Mouse (Mus musculus): ENCODE measurements around the gene Arl10. TPM values are rescaled to one million over a fixed set of nuclear protein-coding genes. Genes with fewer than 3 reads are reported as not detected.

Gene Arl10
- total RNA-seq, 1 experiment from 2014 or later: 9.3 TPM

DNA sequence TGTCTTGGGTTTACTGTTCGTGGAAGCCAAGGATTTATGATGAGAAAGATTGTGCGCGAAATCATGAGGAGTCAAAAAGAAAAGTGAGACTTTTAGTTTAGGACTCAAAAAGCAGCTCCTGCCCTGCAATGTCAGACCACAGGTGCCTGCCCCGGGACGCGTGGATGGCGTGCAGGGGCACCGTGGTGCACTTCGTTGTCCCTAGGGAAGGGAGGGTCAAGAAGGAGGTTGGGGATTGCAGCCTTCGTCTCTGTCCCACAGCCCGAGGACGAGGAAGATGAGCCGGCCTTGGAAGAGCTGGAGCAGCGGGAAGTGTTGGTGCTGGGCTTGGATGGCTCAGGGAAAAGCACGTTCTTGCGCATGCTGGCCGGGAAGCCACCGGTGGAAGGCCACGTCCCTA is 674 bp downstream of the Arl10 start:
- ATAC-seq (replicated peaks in 1 of 2; ENCODE audit: insufficient read depth in 1 of 2, low FRiP score in 2 of 2, low TSS enrichment in 1 of 2, low read depth in 1 of 2, poor library complexity in 2 of 2, severe bottlenecking in 2 of 2): no peak

DNA sequence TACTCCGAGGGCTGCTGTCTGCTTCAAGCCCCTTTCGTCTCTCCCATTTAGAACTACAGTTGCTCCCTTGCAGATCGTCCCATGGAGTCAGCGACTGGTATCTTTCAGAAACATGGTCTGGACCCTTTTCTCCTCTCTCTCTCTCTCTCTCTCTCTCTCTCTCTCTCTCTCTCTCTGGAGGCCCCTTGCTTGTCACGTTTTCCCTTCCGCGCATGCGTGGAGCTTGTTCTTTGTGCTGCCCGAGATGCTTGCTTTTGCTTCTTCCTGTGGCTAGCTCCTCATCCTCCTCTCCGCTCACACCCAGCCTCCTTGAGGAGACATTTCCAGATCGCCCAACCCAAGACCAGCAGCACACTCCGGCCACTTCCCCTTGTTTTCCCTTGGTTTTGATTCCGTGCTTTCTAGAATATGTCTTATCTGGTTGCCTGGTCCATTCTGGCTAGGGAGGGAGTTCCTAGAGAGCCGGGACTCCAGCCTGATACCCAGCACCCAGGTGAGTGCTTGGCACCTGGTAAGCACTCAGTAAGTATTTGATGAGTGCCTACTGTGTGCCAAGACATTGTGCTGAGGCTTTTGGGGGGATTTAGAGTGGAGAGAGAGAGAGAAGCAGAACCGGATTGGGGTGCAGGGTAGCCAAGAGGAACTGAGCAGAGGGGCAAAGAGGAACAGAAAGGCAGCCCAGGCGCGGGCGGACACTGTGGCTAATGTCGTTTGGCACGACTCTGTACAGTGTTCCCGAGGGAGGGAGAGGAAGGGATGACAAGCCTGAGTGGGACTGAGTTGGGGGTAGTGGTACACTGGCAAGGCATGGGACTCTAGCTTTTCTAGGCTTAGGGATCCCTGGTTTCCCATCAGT is 3.1 kb downstream of the Arl10 start:
- peak; percentile 33 to 62; a peak in 2 of 4 replicates for ATAC-seq (replicated peaks in 1 of 2; ENCODE audit: insufficient read depth in 1 of 2, low FRiP score in 2 of 2, low TSS enrichment in 1 of 2, low read depth in 1 of 2, poor library complexity in 2 of 2, severe bottlenecking in 2 of 2)

DNA sequence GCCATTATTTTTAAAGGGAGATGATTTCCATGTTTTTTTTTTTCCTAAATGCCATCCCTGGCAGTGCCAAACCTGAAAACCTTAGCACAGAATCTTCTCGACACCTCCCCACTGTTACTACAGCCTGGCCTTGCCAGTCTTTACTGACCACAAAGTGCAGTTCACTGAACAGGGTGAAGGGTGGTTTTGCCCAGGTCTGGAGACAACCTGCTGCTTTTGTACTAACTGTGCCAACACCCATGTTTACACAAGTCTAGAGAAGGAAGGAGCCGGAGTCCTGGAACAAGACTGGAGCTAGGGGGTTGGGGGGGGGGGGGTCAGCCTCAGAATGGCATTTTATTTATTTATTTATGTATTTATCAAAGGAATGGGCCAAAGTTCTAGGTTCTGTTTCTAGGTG is 6.6 kb downstream of the Arl10 start:
- no peak for ATAC-seq (replicated peaks in 1 of 2; ENCODE audit: insufficient read depth in 1 of 2, low FRiP score in 2 of 2, low TSS enrichment in 1 of 2, low read depth in 1 of 2, poor library complexity in 2 of 2, severe bottlenecking in 2 of 2)

DNA sequence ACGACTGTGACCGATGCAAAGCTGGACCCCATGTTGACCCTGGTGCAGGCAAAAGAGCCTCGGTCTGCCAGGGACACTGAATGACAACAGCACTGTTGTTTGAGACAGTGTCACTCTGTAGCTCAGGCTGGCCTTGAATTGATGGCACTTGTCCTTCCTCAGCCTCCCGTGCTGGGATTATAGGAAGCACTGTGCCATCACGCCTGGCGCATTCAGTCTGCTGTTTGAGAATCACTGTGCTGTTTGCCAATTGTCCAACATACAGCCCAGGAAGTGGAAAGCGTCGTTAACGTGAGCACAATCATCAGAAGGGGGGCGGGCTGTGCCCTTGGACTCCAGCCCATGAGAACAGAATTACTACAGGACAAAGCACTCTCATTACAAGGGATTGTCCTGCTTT is 7.3 kb downstream of the Arl10 start:
- ATAC-seq (replicated peaks in 1 of 2; ENCODE audit: insufficient read depth in 1 of 2, low FRiP score in 2 of 2, low TSS enrichment in 1 of 2, low read depth in 1 of 2, poor library complexity in 2 of 2, severe bottlenecking in 2 of 2): no peak

DNA sequence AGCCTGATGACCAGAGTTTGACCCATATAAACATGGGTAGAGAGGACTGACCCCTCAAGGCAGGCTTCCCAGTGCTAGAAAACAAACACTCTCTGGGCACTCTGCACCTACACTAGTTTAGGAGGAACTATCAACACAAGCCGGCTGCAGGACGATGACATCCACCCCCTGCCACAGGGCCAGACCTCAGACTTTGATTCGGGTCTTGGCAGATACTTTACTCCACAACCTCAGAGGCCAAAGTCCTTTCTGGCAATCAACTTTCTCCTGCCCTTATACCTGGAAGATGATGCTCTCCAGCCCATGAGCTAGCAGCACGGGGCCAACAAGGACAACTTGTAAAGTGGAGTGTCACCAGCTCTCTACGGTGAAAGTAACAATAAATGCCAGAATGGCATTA is 8.0 kb downstream of the Arl10 start:
- ATAC-seq (replicated peaks in 1 of 2; ENCODE audit: insufficient read depth in 1 of 2, low FRiP score in 2 of 2, low TSS enrichment in 1 of 2, low read depth in 1 of 2, poor library complexity in 2 of 2, severe bottlenecking in 2 of 2): no peak

DNA sequence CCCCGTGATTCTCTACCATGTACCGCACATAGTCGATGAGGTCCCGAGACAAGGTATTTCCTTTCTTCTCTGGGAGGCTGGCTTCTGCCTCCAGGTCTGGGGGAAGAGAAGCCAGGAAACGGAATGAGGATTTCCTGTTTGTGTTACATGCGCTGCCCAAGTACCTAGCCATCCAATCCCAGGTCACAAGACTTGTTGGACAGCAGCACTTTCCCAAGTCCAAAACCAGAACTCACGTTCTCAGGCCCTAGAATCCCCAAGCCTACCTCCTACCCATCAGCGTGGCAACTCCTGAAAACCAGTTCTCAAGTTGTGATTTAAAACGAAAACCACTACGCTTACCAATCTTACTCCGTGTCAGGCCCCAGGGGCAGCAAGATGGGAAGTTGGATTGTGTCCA is 11.0 kb downstream of the Arl10 start:
- no peak for ATAC-seq (replicated peaks in 1 of 2; ENCODE audit: insufficient read depth in 1 of 2, low FRiP score in 2 of 2, low TSS enrichment in 1 of 2, low read depth in 1 of 2, poor library complexity in 2 of 2, severe bottlenecking in 2 of 2)

DNA sequence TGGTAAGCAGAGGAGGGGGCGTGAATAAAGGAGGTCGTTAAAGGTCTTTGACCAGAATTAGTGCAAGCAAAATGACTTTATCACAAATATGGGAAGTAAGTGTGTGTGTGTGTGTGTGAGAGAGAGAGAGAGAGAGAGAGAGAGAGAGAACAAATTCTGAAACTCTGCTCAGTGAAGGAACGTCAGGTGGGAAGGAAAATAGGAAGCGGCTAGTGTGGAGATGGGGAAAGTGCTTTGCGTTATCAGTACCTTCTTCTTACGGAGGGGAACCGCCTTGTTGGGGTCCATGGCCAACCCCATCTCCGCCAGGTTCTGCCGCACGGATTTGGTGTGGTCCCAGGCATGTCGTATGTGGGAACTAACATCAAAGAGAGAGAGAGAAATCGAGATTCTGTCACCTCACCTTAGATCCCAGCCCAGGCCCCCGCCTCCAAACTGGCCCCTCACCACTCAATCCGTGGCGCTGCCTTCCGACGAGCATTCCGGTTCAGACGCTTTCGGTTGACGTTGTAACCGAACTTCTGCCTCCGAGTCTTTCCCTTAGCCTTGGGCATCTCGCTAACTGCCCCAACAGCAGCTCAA is 14.7 kb downstream of the Arl10 start:
- peak; percentile 2 to 12; a peak in 1 of 4 replicates for ATAC-seq (replicated peaks in 1 of 2; ENCODE audit: insufficient read depth in 1 of 2, low FRiP score in 2 of 2, low TSS enrichment in 1 of 2, low read depth in 1 of 2, poor library complexity in 2 of 2, severe bottlenecking in 2 of 2)

DNA sequence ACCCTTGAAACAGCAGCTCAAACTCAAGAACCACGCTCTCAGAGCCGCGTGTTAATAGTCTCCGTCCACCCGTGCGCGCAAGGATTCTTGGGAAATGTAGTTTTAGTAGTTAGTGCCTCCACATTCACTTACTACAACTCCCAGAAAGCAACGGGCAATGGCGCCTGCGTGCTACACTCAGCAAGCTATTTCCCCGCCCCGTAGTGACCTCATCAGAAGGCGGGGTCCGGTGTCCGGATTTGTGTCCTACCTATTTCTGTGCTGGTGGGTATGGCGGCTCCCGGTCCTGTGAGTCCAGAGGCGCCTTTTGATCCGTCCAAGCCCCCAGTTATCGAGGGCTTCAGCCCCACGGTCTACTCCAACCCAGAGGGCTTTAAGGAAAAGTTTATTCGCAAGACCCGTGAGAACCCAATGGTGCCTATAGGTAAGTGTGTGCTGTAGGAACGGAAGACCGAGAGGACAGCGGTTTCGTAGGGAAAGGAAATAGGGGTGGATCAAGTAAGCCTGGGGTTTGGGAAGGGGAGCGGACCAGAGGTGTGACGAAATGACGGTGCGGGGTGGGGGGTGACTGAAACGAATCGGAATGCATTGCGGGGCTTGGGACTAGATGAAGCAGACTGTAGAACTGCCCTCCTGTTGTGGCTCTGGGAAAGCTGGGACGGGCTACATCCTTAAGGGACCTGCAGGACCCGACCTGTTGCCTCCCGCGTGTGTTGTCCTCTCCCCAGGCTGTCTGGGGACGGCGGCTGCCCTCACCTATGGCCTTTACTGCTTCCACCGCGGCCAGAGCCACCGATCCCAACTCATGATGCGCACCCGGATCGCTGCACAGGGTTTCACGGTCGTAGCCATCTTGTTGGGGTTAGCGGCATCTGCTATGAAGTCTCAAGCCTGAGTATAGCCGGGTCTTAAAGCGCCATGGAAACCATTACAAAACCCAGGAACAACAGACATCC is 15.5 kb downstream of the Arl10 start, which contains the start of the genes Nop16 and Higd2a:
Gene Nop16, minus strand, starts transcription at position 95 of the 956 bp plus-strand sequence.
Gene Higd2a, plus strand, starts transcription at position 212 of the 956 bp plus-strand sequence.
- ATAC-seq (replicated peaks in 1 of 2; ENCODE audit: insufficient read depth in 1 of 2, low FRiP score in 2 of 2, low TSS enrichment in 1 of 2, low read depth in 1 of 2, poor library complexity in 2 of 2, severe bottlenecking in 2 of 2): peak; percentile 92 to 96

DNA sequence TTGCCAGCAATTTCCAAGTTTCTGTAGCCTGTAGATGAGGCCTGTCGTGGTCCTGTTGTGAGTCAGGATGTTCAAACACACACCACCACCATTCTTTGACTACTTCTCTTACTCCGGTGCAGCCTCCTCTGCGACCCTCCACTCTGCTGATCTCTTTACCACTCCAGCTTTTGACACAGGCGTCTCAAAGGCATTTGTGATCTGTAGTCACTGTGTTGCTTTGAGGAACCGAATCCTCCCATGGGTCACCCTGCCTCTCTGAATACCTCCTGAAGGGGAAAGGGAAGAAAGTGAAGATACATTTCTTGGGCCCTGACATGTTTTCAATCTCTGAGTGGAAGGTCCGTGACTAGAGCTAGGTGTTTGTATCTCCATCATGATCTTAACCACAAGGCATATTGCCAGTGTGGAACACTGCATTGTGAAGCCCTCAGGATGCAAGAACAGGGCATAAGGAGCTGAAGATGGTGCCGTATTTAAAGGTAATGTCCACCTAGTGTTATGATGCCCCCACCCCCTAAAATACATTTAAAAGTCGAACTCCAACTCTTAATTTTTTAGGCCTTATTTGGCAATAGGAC is 17.1 kb downstream of the Arl10 start:
- no peak for ATAC-seq (replicated peaks in 1 of 2; ENCODE audit: insufficient read depth in 1 of 2, low FRiP score in 2 of 2, low TSS enrichment in 1 of 2, low read depth in 1 of 2, poor library complexity in 2 of 2, severe bottlenecking in 2 of 2)

DNA sequence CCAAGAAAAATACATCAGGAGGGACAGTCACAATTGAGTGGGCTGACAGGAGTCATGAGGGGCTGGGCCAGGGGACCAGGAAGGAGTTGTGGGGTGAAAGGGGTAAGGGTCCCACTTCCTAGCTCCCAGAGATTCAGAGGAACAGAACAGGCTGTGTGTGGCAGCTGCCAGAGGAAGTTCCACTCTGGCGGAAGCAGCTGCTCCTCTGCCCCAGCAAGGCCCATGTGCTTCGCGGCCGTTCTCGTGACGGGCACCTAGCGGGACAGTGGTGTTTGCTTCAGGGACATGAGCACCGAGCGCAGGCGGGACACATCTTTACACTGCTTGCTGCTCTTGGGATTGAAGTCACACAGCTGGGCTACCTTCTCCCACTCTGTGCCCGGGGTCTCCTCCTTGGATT is 18.8 kb downstream of the Arl10 start:
- ATAC-seq (replicated peaks in 1 of 2; ENCODE audit: insufficient read depth in 1 of 2, low FRiP score in 2 of 2, low TSS enrichment in 1 of 2, low read depth in 1 of 2, poor library complexity in 2 of 2, severe bottlenecking in 2 of 2): no peak

DNA sequence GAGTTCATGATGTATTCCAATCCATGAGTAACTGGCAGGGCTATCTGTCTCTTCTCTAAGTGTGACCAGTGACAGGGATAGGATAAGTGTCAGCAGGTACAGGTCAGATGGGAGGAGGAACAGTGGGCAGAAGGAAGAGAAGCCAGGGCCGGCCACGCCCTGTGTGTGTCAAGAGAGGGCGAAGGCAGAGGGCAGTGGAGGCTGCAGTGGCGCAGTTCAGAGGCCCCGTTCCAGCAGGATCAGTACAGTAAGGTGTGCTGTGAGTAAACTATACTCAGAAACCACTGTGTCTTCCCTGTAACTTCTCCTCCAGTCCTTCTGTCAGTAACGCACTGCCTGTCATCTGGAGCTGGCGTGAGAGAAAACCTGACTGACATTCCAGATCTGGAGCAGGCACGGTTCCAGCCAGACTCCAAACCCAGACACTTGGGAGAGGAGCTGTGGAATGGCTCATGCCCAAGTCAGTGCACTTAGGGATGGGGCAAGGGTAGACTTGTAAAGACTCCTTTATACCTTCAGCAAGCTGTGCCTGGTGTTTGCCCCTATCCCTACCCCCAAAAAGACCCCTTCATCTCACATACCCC is 21.4 kb downstream of the Arl10 start:
- no peak for ATAC-seq (replicated peaks in 1 of 2; ENCODE audit: insufficient read depth in 1 of 2, low FRiP score in 2 of 2, low TSS enrichment in 1 of 2, low read depth in 1 of 2, poor library complexity in 2 of 2, severe bottlenecking in 2 of 2)

DNA sequence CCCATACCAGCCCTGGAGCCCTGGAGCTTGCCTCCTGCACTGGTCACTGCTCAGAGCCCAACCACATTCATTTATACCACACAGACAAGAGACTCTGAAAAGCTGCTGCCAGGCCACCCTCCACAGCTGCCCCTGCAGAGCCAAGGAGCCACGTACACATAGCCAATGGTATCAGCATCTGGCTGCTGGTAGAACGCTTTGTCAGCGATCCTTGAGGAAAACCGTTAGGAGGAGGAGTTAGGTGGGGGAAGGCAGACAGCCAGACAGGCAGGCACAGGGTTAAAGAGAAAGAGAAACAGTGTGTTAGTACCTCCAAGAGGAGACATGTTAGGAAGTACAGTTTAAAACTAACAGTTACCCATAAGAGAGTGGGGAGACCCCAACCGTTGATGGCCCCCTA is 22.1 kb downstream of the Arl10 start:
- ATAC-seq (replicated peaks in 1 of 2; ENCODE audit: insufficient read depth in 1 of 2, low FRiP score in 2 of 2, low TSS enrichment in 1 of 2, low read depth in 1 of 2, poor library complexity in 2 of 2, severe bottlenecking in 2 of 2): no peak

DNA sequence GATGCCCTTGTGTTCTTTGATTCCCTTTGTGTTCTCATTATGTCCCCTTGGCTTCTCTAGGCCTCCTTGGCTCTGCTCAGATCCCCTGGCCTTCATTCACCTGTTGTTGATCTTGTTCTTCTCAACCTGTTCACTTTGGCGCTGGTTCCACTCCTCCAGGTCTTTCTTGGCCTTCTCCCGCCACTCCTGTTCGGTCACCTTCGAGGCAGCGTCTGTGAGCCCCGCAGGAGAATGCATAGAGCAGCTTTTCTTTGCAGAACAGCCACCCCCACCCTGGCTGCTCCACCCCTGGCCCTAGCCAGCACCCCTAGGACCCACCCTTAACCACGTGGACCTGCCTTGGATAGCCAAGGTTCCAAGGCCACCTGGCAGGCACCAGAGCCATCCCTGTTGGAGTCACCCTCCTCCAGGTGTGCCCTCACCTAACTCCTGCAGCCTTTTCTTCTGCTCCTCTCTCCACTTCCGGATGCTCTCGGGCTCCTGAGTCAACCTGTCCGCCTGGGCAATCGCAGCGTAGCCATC is 23.9 kb downstream of the Arl10 start:
- no peak for ATAC-seq (replicated peaks in 1 of 2; ENCODE audit: insufficient read depth in 1 of 2, low FRiP score in 2 of 2, low TSS enrichment in 1 of 2, low read depth in 1 of 2, poor library complexity in 2 of 2, severe bottlenecking in 2 of 2)

DNA sequence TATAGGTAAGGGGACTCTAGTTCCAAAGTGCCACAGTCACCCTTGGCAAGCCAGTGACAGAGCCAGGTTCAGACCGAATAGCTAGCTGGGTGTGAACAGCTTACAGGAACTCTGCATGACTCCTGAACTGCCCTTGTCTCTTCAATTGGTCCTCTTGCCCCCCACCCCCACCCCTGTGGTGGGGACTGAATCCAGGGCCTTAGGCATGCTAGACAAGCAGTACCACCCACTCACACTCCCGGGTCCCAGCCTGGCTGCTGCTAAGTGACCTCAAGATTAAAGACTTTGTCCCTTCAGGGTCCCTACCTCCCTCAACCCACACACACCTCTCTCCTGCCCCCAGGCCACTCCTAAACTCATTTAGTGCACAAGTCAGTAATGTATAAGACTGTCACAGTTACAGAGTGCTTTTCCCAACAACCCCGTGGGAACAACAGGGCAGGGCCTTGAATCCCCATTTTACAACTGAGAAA is 27.9 kb downstream of the Arl10 start:
- ATAC-seq (replicated peaks in 1 of 2; ENCODE audit: insufficient read depth in 1 of 2, low FRiP score in 2 of 2, low TSS enrichment in 1 of 2, low read depth in 1 of 2, poor library complexity in 2 of 2, severe bottlenecking in 2 of 2): no peak

DNA sequence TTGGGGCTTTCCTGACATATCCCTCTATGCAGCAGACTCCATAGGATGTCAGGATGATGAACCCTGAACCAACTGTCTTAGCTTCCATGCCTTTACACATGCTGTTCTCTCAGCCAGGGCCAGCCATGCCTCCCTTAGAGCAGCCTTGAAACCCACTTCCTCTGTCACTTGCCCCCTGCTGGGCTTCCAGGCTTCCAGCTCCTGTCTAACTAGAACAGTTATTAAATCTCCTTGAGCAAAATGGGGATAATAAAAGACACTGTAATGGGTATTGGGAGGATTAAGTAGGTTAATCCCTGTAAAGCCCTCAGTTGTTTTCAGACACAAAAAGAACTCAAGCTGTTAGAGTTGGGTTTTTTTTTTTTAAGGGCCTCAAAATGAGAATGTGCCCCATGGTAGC is 28.7 kb downstream of the Arl10 start:
- no peak for ATAC-seq (replicated peaks in 1 of 2; ENCODE audit: insufficient read depth in 1 of 2, low FRiP score in 2 of 2, low TSS enrichment in 1 of 2, low read depth in 1 of 2, poor library complexity in 2 of 2, severe bottlenecking in 2 of 2)

DNA sequence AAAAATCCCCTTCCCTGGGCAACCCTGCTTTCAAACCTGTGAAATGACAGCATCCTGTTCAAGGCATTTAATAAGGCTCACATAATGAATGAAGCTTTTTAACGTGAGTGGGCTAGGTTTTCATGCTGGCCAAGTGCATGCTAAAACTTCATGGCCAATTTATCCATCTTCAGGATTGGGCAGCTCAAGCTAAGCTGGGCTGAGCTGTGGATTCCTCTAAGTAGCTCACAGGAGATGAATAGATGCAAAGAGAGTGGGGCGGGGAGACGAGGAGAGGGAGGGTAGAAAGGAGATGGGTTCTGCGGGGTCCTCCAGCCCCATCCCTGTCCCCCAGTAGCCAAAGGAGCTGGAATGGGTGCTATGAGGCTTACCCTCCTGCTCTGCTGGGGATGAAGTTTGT is 29.4 kb downstream of the Arl10 start:
- ATAC-seq (replicated peaks in 1 of 2; ENCODE audit: insufficient read depth in 1 of 2, low FRiP score in 2 of 2, low TSS enrichment in 1 of 2, low read depth in 1 of 2, poor library complexity in 2 of 2, severe bottlenecking in 2 of 2): no peak

DNA sequence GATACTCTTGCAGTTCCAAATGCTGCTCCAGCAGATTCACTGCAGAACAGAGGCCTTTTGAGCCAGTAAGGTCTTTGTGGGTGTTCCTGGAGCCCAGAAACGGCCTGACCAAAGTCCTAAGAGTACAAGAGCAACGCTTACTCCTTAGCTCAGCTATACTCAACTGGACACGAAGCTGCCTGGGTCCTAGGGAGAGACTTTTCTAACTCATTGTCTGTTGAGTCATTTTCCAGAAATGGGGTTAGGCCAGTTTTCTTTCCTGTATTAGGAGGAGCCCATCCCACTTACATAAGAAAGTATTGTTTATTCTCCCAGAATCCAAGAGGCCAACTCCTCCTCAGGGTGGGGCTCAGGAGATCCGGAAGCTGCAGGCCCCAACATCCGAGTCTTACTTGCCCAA is 30.6 kb downstream of the Arl10 start:
- no peak for ATAC-seq (replicated peaks in 1 of 2; ENCODE audit: insufficient read depth in 1 of 2, low FRiP score in 2 of 2, low TSS enrichment in 1 of 2, low read depth in 1 of 2, poor library complexity in 2 of 2, severe bottlenecking in 2 of 2)

Measured in hematopoietic stem cell, adult 5-6 weeks (primary cell).